Comparison of ENCODE assay signal across 28 mouse cellular contexts in the genomic region with DNA sequence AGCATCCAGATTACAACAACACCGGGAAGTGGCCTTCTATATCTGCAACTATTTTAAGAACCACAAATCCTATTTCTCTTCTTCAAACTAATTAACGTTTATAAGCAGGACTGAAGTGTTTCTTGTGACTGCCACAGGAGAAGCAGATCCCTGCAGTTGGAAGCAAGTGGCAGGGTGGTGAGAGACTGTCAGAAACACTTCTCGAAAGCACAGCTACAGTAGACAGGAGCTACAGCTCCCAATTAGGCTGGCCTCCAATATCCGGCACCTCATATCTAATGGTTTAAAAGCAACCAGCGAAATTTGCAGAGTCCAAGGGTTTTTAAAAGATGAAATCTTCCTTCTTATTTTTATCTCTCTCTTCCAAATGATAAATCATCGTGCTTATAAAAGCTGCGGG.
DNase-seq lines count a peak whose midpoint lies in the region; ATAC-seq and TF ChIP-seq lines count a peak whose summit lies in the region.
"Had no signal": no experiment of that assay in that cellular context is flagged by ENCODE, and none has a peak within 500 bp of the region (broad histone marks: within the 10 kb centered on the region; RNA-seq: fewer than 3 reads in every experiment).

No protein-coding gene starts in this region.

- H3K9ac ChIP-seq in forebrain, embryonic 13.5 days: no peak overlapping the region
- H3K9ac ChIP-seq in forebrain, embryonic 11.5 days (ENCODE audit: low read length): no peak overlapping the region
- H3K9ac ChIP-seq in heart, embryonic 14.5 days (ENCODE audit: low read length): no peak overlapping the region
- H3K9ac ChIP-seq: hindbrain, embryonic 12.5 days; intestine, embryonic 15.5 days; limb, embryonic 13.5 days; midbrain, embryonic 13.5 days; neural tube, embryonic 13.5 days had no signal

- ATAC-seq in forebrain, embryonic 13.5 days: no peak; the same call in 1 of the 2 replicates
- ATAC-seq in forebrain, embryonic 11.5 days (replicated peaks; ENCODE audit: low FRiP score): no peak
- ATAC-seq in heart, embryonic 14.5 days (ENCODE audit: insufficient number of reproducible peaks, insufficient read depth, low FRiP score, low read depth): no peak
- ATAC-seq: hindbrain, postnatal 0 days; intestine, embryonic 15.5 days; lung, postnatal 0 days; midbrain, embryonic 13.5 days had no signal

- no peaks in the 10 kb centered on the region for H3K27me3 ChIP-seq in forebrain, embryonic 13.5 days
- H3K27me3 ChIP-seq in forebrain, embryonic 11.5 days (ENCODE audit: control insufficient read depth, insufficient read depth, low read length): no peaks in the 10 kb centered on the region
- H3K27me3 ChIP-seq in heart, embryonic 14.5 days (ENCODE audit: control insufficient read depth, insufficient read depth, low read length): peaks cover 9% of the 10 kb centered on the region; the same call in 1 of the 2 replicates
- H3K27me3 ChIP-seq: intestine, embryonic 15.5 days; midbrain, embryonic 13.5 days; neural tube, embryonic 13.5 days had no signal

- intact Hi-C loops in left cerebral cortex, postnatal 14 days (cut with DNase I): no loop called here
- intact Hi-C loops in left cerebral cortex, adult 2 months (cut with DNase I): no loop called here

- TF ChIP-seq POLR2A in brain, embryonic 14.5 days (IDR thresholded peaks at IDR 0.05; ENCODE audit: borderline replicate concordance, extremely low read depth, insufficient read depth, insufficient read length, poor library complexity, severe bottlenecking): no peak

- no peaks in the 10 kb centered on the region for H3K36me3 ChIP-seq in forebrain, embryonic 13.5 days (ENCODE audit: poor library complexity, severe bottlenecking)
- H3K36me3 ChIP-seq in forebrain, embryonic 11.5 days (ENCODE audit: control insufficient read depth, insufficient read depth, low read length): no peaks in the 10 kb centered on the region
- no peaks in the 10 kb centered on the region for H3K36me3 ChIP-seq in heart, embryonic 14.5 days (ENCODE audit: control insufficient read depth, insufficient read depth, low read length)
- H3K36me3 ChIP-seq: hindbrain, embryonic 12.5 days; intestine, embryonic 15.5 days; limb, embryonic 13.5 days; midbrain, embryonic 13.5 days; neural tube, embryonic 13.5 days had no signal

- peaks cover 31% of the 10 kb centered on the region for H3K4me1 ChIP-seq in forebrain, embryonic 13.5 days
- H3K4me1 ChIP-seq in forebrain, embryonic 11.5 days (replicated peaks; ENCODE audit: control insufficient read depth, insufficient read depth, low read length): no peaks in the 10 kb centered on the region
- H3K4me1 ChIP-seq in heart, embryonic 14.5 days (ENCODE audit: control insufficient read depth in 2 of 2, insufficient read depth in 2 of 2, low read length in 2 of 2): peaks cover 11 to 12% of the 10 kb centered on the region in 2 experiments

- H3K9me3 ChIP-seq in forebrain, embryonic 13.5 days (replicated peaks): no peaks in the 10 kb centered on the region
- H3K9me3 ChIP-seq in forebrain, embryonic 11.5 days (ENCODE audit: control insufficient read depth, low read length): no peaks in the 10 kb centered on the region
- H3K9me3 ChIP-seq in heart, embryonic 14.5 days (ENCODE audit: control insufficient read depth, low read length): no peaks in the 10 kb centered on the region
- H3K9me3 ChIP-seq: hindbrain, embryonic 12.5 days; intestine, embryonic 15.5 days; limb, embryonic 13.5 days; midbrain, embryonic 13.5 days; neural tube, embryonic 13.5 days had no signal

- DNase-seq in forebrain, embryonic 11.5 days (ENCODE audit: low spot score): no peak
- DNase-seq in heart, postnatal 4 days: no peak
- DNase-seq in left cerebral cortex, postnatal 14 days (ENCODE audit: low spot score in 2 of 2): peak; percentile 36 to 37
- no peak for DNase-seq in left cerebral cortex, adult 2 months (ENCODE audit: extremely low spot score in 1 of 2, low spot score in 2 of 2)
- DNase-seq in brain, embryonic 14.5 days (ENCODE audit: low read depth): peak; percentile 66
- DNase-seq in embryo, embryonic 11 days: no peak
- DNase-seq: adrenal gland, postnatal 10 days; cerebellum, adult 8-10 months; cerebellum, postnatal 25 days; gastrocnemius, adult 2 months; gastrocnemius, postnatal 36 days; heart, adult 2 months; heart, postnatal 10 days; kidney, adult 2 months; kidney, postnatal 36 days; spleen, adult 18-20 months; thymus, postnatal 14 days had no signal

- no peak overlapping the region for H3K4me2 ChIP-seq in forebrain, embryonic 13.5 days
- H3K4me2 ChIP-seq in forebrain, embryonic 11.5 days (ENCODE audit: low read depth, low read length, severe bottlenecking): no peak overlapping the region
- peak overlapping the region; percentile 12; the same call in 1 of the 2 replicates for H3K4me2 ChIP-seq in heart, embryonic 14.5 days (ENCODE audit: low read length)
- H3K4me2 ChIP-seq: hindbrain, embryonic 12.5 days; intestine, embryonic 15.5 days; limb, embryonic 13.5 days; liver, embryonic 11.5 days; midbrain, embryonic 13.5 days; neural tube, embryonic 13.5 days had no signal

- 86% methylated on average over 7 of the region's 7 CpGs for WGBS in forebrain, embryonic 13.5 days
- 93% methylated on average over 7 of the region's 7 CpGs for WGBS in forebrain, embryonic 11.5 days
- 39% methylated on average over 7 of the region's 7 CpGs for WGBS in heart, embryonic 14.5 days

- peak overlapping the region; percentile 8; the same call in 1 of the 2 replicates for H3K27ac ChIP-seq in forebrain, embryonic 13.5 days
- no peak overlapping the region for H3K27ac ChIP-seq in forebrain, embryonic 11.5 days (ENCODE audit: low read depth, low read length)
- H3K27ac ChIP-seq in heart, embryonic 14.5 days (replicated peaks in 1 of 2; ENCODE audit: control insufficient read depth in 1 of 2, insufficient read depth in 1 of 2, low read depth in 2 of 2, low read length in 2 of 2): peak overlapping the region; percentile 29 to 56
- H3K27ac ChIP-seq in left cerebral cortex, adult 2 months: no peak overlapping the region
- H3K27ac ChIP-seq: gastrocnemius, adult 2 months; heart, adult 2 months; hindbrain, embryonic 12.5 days; hindbrain, postnatal 0 days; intestine, embryonic 15.5 days; limb, embryonic 13.5 days; macrophage; midbrain, embryonic 13.5 days; neural tube, embryonic 13.5 days had no signal

- H3K4me3 ChIP-seq in forebrain, embryonic 13.5 days: no peak overlapping the region
- H3K4me3 ChIP-seq in forebrain, embryonic 11.5 days (ENCODE audit: low read depth, low read length): no peak overlapping the region
- H3K4me3 ChIP-seq in heart, embryonic 14.5 days (ENCODE audit: control insufficient read depth in 1 of 2, insufficient read depth in 1 of 2, low read depth in 1 of 2, low read length in 2 of 2): no peak overlapping the region
- H3K4me3 ChIP-seq in left cerebral cortex, adult 2 months: no peak overlapping the region
- H3K4me3 ChIP-seq: gastrocnemius, adult 2 months; heart, adult 2 months; hindbrain, embryonic 12.5 days; intestine, embryonic 15.5 days; limb, embryonic 13.5 days; midbrain, embryonic 13.5 days; neural tube, embryonic 13.5 days had no signal

- TF ChIP-seq CTCF in left cerebral cortex, adult 2 months (IDR thresholded peaks at IDR 0.05): no peak
- no peak for TF ChIP-seq CTCF in brain, embryonic 14.5 days (IDR thresholded peaks at IDR 0.05; ENCODE audit: borderline replicate concordance, extremely low read depth, insufficient read depth, insufficient read length)

Comparison
In these comparisons a context has a peak if more than half of its experiments do, and no peak if none do; other contexts are left out.
1. H3K27ac ChIP-seq: peak in forebrain, embryonic 13.5 days (single experiment) and heart, embryonic 14.5 days (2 of 2); none in forebrain, embryonic 11.5 days (single experiment) and left cerebral cortex, adult 2 months (single experiment).
2. DNase-seq: peak in left cerebral cortex, postnatal 14 days (2 of 2) and brain, embryonic 14.5 days (single experiment); none in forebrain, embryonic 11.5 days (single experiment), heart, postnatal 4 days (single experiment), left cerebral cortex, adult 2 months (0 of 2) and embryo, embryonic 11 days (single experiment).